Mouse (Mus musculus) mature B cell (primary cell): Measurements from ENCODE around the gene Zfp622.

Experiments used
- in situ Hi-C: fragments of 300-500 bp; cut with MboI; formaldehyde crosslinking; loops from 2 replicates; pipeline ENCODE4 v1.14.3; 2019

The Zfp622 gene

GRCm38 (mm10) chr15:25984067-25984733, at the start of gene Zfp622:
TSS of gene Zfp622 (plus strand) at chr15:25984366.
- in situ Hi-C loops = no loop called here

- in situ Hi-C loops = no loop called here
These were observed 49.8 kb upstream of the Zfp622 start for GRCm38 (mm10) chr15:25934411-25934810.

DNA sequence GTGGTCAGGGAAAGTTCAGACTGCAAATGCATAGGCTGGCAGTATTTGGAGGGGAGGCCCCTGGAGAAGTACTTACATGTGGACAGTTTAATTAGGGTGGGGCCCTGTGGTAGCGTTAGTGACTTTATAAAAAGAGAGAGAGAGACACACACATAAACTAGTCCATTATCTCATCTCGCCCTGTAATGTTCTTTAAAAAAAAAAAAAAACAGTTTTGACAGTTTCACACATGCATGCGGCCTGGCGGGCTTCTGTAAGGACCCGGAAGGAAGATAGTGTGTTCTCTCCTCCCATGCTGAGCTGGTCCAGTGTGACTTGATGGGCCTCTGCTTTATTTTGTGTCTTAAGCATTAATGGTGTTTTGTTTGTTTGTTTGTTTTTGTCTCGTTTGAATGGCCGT, 45.7 kb upstream of the Zfp622 start:
- in situ Hi-C loops = no loop called here

GRCm38 (mm10) chr15:25940397-25941377, 43.5 kb upstream of the Zfp622 start:
- in situ Hi-C loops = no loop called here

DNA sequence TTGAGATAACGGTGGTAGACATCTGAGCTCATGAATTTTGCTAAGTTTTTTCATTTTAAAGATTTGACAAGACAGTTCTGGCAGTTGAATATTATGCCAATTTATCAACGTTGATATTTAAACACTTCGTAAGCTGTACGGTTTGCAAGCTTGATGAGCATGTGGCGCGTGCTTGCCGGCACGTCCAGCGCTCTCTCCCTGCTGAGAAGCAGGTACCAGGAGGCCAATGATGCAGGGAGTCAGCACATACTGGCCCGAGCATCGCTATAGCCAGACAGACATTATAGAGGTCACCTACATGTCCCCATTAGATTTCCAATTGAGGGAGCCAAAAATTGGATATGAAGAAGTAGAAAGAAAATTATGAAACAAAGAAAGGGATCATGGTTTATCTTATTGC, 42.7 kb upstream of the Zfp622 start:
- in situ Hi-C loops = no loop called here

GRCm38 (mm10) chr15:25942415-25942814, 41.8 kb upstream of the Zfp622 start:
- in situ Hi-C loops = no loop called here

GRCm38 (mm10) chr15:25943386-25944137, 40.6 kb upstream of the Zfp622 start:
- in situ Hi-C loops = no loop called here

GRCm38 (mm10) chr15:25945224-25945623, 38.9 kb upstream of the Zfp622 start:
- in situ Hi-C loops = no loop called here

- in situ Hi-C loops = no loop called here
These were observed 37.7 kb upstream of the Zfp622 start for GRCm38 (mm10) chr15:25946482-25946881.

DNA sequence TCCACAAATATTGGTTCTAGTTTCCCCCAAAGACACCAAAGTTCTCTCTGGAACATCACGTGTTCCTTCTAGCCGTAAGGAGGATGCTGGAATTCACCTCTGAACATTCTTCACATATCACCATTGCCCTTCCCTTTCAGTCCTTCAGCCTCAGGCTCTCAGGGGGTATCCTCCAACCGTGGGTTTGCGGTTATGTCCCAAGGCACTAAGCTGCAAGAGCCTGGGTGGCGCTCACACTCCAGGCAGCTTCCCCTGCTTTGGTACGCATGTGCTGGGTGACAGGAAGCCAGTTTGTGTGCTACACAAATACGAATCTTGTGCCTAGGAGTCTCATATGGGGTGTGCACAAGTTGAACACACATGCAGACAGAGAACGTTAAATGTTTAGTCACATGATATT, 36.8 kb upstream of the Zfp622 start:
- in situ Hi-C loops = no loop called here

DNA sequence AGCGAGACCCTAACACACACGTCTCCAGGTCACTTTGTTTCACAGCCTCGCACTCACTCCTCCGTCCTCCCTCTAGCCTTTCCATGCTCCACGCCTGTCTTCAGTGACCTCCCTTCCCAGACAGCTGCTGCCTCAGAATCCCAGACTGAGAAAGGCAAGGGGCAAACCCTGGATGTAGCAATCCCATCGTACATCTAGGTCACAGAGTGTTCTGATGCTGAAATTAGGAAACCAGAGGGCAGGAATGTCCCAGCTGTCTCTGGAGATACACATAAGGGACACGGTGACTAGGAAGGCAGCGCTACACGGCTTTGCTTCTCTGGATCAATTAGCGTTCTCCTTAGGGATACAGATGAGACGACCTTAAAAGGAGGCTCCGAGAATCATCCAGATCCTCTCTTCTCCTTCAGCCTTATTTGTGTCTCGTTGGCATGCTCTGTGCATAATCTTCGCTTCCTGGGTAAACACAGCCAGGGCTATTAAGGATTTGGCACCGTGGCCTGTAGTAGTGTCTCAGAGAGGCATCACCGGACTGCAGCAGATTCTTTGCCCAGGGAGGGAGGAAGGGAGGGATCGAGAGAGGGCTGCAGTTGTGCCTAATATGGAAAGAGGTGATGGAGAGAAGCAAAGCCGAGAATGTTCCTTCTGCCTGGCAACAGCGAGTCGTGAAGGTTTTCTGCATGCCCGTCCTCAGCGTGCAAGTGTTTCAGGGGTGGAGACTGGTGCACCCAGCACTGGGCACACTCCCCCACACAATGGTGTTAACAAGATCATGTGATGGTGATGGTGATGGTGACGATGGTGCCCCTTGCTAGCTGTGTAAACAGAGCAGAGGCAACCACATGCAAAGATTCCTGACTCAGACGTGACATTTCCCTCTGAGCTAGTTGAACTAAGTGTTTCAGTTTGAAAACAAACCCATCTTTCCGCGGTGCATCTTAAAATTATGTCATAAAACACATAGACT, 35.6 kb upstream of the Zfp622 start:
- in situ Hi-C loops = no loop called here

- in situ Hi-C loops = loop anchor here (25.0 kb wide), 1 partner anchor 337 kb away; the partner anchor contains the start of gene Myo10
These were observed 34.5 kb upstream of the Zfp622 start for GRCm38 (mm10) chr15:25949696-25950095.

DNA sequence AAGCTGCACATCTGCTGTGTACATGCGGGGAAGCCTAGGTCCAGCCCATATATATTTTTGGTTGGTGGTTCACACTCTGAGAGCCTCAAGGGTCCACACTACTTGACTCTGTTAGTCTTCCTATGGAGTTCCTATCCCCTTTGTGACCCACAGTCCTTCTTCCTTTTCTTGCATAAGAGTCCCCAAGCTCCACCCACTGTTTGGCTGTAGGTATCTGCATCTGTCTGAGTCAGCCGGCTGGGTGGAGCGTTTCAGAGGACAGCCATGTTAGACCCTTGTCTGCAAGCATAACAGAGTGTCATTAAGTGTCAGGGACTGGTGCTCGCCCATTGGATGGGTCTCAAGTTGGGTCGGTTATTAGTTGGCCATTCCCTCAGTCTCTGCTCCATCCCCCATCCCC, 33.6 kb upstream of the Zfp622 start:
- in situ Hi-C loops = loop anchor here (25.0 kb wide), 1 partner anchor 338 kb away; the partner anchor contains the start of gene Myo10

DNA sequence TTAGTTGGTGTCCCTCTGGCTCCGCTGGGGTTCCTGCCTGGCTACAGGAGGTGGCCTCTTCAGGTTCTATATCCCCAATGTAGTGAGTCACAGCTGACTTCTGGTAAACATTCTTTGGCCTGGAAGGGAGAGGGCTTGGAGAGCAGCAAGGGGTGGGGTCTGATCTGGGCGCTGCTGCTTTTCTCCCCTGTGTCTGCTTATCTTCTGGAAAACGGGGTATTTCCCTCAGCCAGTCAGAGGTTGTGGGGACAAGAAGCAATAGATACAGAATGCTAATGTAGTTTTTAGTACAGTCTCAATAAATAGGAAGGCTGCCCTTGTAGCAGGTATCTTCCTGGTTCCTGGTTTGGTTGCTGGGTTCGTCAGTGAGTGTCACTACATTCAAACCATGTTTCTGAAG, 33.1 kb upstream of the Zfp622 start:
- in situ Hi-C loops = loop anchor here (25.0 kb wide), 1 partner anchor 339 kb away; the partner anchor contains the start of gene Myo10

- in situ Hi-C loops = loop anchor here (25.0 kb wide), 1 partner anchor 344 kb away; the partner anchor contains the start of gene Myo10
These were observed 28.2 kb upstream of the Zfp622 start for GRCm38 (mm10) chr15:25956001-25956400.

DNA sequence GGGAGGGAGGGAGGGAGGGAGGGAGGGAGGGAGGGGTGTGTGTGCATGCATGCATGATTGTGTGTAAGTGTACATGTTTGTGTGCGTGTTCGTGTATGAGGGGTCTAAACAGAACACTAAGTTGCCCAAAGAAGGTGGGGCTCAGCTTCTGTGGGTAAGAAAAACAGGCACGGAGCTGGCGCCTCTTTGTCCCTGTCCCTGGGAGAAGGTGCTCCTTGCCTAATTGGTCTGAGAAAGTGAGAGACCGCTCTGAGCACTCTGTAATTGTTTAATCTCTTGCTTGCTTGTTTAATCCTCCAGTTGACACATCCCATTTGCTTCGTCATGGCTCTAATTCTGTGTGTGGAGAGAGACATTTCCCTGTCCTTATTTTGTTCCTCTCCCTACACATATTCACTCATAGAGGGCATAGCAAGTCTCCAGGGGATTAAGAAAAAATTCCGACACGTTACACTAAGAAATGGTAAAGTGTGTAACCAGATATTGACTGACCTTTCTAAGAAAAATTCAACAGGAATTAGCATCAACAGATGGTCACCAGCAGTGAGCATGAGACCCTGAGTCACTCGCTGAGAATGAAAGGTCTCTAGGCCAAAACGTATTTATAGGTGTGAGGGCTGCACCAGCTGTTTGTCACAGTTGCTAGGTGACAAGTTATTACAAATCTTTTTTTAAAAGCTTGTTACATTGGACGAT, 27.6 kb upstream of the Zfp622 start:
- in situ Hi-C loops = loop anchor here (25.0 kb wide), 1 partner anchor 344 kb away; the partner anchor contains the start of gene Myo10

DNA sequence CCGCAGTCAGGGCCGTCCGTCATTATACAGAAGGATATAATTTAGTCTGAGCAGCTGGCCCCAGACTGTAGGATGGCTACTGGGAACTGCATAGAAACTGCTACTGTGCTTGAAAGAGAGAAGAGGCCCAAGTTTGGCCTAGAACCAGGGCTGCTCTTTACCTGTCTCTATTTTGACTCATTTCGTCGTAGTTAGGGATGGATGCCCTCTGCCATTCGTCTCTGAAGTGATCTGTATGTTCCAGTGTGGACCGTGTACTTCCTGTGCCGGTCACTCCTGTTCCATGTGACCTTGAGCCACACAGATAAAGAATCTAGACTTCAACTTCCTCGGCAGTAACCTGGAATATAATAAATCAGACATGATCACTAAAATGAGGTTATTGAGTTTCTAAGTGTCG, 26.5 kb upstream of the Zfp622 start:
- in situ Hi-C loops = loop anchor here (25.0 kb wide), 1 partner anchor 345 kb away; the partner anchor contains the start of gene Myo10

- in situ Hi-C loops = loop anchor here (25.0 kb wide), 1 partner anchor 347 kb away; the partner anchor contains the start of gene Myo10
These were observed 24.8 kb upstream of the Zfp622 start for GRCm38 (mm10) chr15:25959375-25959774.

DNA sequence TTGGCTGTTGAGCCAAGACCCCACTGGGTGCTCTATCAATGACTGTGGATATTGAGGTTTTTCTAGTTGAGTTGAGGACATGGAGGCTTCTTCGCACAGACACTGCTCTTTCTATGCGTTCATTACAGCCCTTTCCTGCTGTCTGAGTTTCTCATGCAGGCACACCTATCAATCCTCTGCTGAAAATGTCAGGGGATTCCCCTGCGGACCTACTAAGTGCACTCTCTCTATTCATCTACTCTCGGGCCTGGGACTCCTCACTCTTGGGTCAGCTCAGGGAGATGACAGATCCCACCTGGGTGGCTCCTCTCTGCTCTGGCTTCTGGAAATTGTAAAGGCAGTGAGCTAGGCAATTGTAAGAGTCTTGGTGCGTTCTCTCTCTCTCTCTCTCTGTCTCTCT, 23.9 kb upstream of the Zfp622 start:
- in situ Hi-C loops = loop anchor here (25.0 kb wide), 1 partner anchor 348 kb away; the partner anchor contains the start of gene Myo10
